Mouse (Mus musculus) lung, adult 18-20 months (tissue): ENCODE measurements around the gene Gp6.
A peak's percentile ranks its signal among the peaks of the same experiment; 100 is the strongest.
"Not testable (repeated sequence)": the region's sequence is repeated elsewhere in the genome, so short reads cannot be mapped to it uniquely, and the experiment has no call there.

ENCODE experiments used
- DNase-seq, 2 experiments: peaks; one replicate each; pipeline ENCODE4 v3.0.0; 2022; ENCODE audit warnings: mixed read lengths in 2 of 2

The Gp6 gene

GRCm38 (mm10) chr7:4397730-4398129, at the start of gene Gp6:
Gp6 (minus strand) TSS chr7:4397744.
- no peak for DNase-seq

- DNase-seq: no peak
Observed at GRCm38 (mm10) chr7:4447138-4447537, 49.6 kb upstream of the Gp6 start.

- DNase-seq: peak; percentile 92 to 95
Observed at GRCm38 (mm10) chr7:4445216-4445791, 47.8 kb upstream of the Gp6 start, which contains the start of gene Rdh13. Rdh13 (minus strand) TSS chr7:4445649.

- no peak for DNase-seq
Observed at GRCm38 (mm10) chr7:4440549-4440948, 43.0 kb upstream of the Gp6 start.

GRCm38 (mm10) chr7:4437721-4438120, 40.2 kb upstream of the Gp6 start:
- peak in 1 of 2 experiments; percentile 1 for DNase-seq

GRCm38 (mm10) chr7:4432026-4432425, 34.5 kb upstream of the Gp6 start:
- DNase-seq: no peak

GRCm38 (mm10) chr7:4431548-4431947, 34.0 kb upstream of the Gp6 start:
- peak; percentile 75 to 80 for DNase-seq

- no peak for DNase-seq
Observed at GRCm38 (mm10) chr7:4430246-4430844, 32.8 kb upstream of the Gp6 start.

- DNase-seq: peak; percentile 88 to 91
Observed at GRCm38 (mm10) chr7:4427161-4427912, 29.8 kb upstream of the Gp6 start.

GRCm38 (mm10) chr7:4420230-4420629, 22.7 kb upstream of the Gp6 start:
- DNase-seq: no peak

GRCm38 (mm10) chr7:4419681-4420080, 22.1 kb upstream of the Gp6 start:
- DNase-seq: no peak

- not testable (repeated sequence) for DNase-seq
Observed at GRCm38 (mm10) chr7:4412406-4412805, 14.9 kb upstream of the Gp6 start.

- DNase-seq: peak; percentile 34 to 54
Observed at GRCm38 (mm10) chr7:4373521-4373920, 24.0 kb downstream of the Gp6 start.

- DNase-seq: no peak
Observed at GRCm38 (mm10) chr7:4337509-4337908, 60.0 kb downstream of the Gp6 start, which contains the start of gene Ncr1. Ncr1 (plus strand) TSS chr7:4337724.

- DNase-seq: no peak
Observed at GRCm38 (mm10) chr7:4323301-4323700, 74.2 kb downstream of the Gp6 start.
